Mouse (Mus musculus): ENCODE data around the gene March10. TPM values are rescaled to one million over a fixed set of nuclear protein-coding genes. Genes with fewer than 3 reads are reported as not detected.

The March10 gene
- total RNA-seq, 2 experiments from 2014 or later = not detected

DNA sequence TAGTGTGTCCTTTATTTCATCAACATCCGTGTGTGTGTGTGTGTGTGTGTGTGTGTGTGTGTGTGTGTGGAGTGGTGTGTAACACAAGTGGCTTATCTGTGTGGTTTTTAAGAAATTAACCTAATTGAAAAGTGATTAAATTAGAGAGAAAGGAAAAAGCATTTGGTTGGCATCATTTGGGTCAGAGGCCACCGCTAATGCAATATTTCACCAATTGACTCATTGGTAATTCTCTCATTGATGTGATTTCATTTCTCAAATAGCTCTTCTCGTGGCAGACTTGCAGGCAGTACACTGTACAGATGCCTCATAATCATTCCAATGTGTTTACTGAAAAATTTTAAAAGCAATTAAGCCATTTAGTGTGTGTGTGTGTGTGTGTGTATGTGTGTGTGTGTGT is 11.3 kb upstream of the March10 start:
- intact Hi-C loops (cut with DNase I; ENCODE audit: low total_unique reads) = no loop called here
- no peak for DNase-seq

GRCm38 (mm10) chr11:105467266-105467665 is 10.7 kb upstream of the March10 start:
- no peak for DNase-seq
- intact Hi-C loops (cut with DNase I; ENCODE audit: low total_unique reads) = no loop called here

DNA sequence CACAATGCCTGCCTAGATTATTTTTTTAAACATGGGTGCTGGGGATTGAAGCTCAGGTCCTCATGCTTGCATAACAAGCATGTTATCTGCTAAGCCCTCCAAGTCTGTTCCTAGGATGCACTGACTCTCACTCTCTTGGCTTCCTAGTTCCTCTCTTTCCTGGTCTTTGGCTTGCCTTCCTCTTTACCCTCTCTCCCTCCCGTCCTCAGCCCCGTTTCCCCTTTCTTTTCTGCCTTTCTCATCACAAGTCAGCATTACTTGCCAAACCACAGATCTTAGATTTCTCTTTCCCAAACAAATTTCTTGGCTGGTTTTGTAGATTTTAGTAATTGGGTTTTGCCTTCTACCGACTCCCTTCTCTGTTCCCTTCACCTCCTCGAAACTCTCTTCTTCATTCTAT is 10.2 kb upstream of the March10 start:
- intact Hi-C loops (cut with DNase I; ENCODE audit: low total_unique reads) = no loop called here
- DNase-seq = no peak

DNA sequence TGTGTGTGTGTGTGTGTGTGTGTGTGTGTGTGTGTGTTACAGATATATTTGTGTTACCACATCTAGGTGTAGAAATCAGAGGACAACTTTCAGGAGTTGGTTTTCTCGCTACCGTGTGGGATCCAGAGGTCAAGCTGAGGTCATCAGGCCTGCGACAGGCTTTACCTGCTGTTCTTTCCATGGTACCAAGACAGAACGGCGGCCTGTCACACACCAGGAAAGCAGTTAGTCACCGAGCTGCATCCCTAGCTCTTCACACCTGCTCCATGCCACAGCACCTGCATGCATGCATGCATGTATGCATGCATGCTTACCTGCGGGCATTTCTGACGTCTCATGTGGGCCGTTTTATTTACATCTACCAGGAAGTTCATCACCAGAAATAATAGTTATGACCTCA is 9.0 kb upstream of the March10 start:
- no peak for DNase-seq
- intact Hi-C loops (cut with DNase I; ENCODE audit: low total_unique reads) = no loop called here

GRCm38 (mm10) chr11:105464430-105464967 is 8.0 kb upstream of the March10 start:
- intact Hi-C loops (cut with DNase I; ENCODE audit: low total_unique reads) = no loop called here
- DNase-seq = no peak

DNA sequence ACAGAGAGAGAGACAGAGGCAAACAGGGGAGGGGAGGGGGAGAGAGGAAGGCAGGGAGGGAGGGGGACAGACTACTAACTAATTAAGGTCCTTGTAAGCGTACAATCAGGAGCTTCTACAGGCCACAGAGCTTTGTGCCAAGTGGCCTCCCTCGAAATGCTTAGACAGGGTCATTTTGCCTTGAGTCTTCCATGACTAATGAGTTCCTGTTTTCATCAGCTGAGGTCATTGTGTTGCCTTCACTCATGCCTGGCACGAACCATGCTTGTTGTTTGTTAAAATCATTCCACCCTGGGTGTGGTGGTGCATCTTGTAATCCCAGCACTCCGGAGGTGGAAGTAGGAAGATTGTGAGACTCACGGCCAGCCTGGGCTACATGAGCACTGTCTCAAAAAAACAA is 3.4 kb upstream of the March10 start:
- intact Hi-C loops (cut with DNase I; ENCODE audit: low total_unique reads) = no loop called here
- DNase-seq = no peak

DNA sequence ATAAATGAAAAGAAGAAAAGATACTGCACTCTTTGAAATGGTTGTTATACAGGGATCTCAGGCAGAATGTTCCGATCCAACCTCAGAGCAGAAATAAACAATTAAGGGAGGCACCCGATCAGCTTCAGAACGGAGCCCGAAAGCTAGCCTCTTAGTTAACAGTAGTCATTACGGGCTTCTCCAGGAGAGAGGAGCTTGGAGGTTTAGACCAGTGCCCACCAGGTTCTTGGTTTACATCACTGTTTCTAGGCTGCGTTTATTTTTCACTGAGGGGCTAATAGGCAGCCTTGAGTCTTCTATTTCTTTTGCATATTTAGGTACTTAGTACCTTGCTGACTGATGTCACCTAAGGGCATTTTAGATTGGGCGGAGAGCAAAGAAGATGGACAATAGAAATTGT is 506 bp upstream of the March10 start:
- intact Hi-C loops (cut with DNase I; ENCODE audit: low total_unique reads) = no loop called here
- no peak for DNase-seq

DNA sequence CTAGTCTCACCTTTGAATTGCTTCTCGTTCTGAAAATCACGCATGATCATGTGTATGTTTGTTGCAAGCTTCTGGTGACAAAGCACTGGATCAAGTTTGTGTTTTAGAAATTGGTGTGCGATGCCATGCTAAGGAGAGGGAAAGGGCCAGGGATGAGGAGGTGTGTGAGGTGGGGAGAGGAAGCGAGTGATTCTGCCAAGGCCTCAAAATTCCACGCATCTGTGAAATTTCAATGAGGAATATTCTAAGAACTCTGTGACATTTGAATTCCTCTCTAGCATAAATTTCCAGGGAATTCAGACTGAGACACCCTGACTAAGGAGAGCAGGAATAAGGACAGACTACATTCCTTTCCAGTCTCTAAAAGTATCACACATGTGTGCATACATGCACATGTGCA is 1.4 kb downstream of the March10 start:
- no peak for DNase-seq
- intact Hi-C loops (cut with DNase I; ENCODE audit: low total_unique reads) = no loop called here

- no peak for DNase-seq
- intact Hi-C loops (cut with DNase I; ENCODE audit: low total_unique reads) = no loop called here
Observed at GRCm38 (mm10) chr11:105453084-105453483, 3.5 kb downstream of the March10 start.

GRCm38 (mm10) chr11:105452504-105452903 is 4.0 kb downstream of the March10 start:
- intact Hi-C loops (cut with DNase I; ENCODE audit: low total_unique reads) = no loop called here
- no peak for DNase-seq

DNA sequence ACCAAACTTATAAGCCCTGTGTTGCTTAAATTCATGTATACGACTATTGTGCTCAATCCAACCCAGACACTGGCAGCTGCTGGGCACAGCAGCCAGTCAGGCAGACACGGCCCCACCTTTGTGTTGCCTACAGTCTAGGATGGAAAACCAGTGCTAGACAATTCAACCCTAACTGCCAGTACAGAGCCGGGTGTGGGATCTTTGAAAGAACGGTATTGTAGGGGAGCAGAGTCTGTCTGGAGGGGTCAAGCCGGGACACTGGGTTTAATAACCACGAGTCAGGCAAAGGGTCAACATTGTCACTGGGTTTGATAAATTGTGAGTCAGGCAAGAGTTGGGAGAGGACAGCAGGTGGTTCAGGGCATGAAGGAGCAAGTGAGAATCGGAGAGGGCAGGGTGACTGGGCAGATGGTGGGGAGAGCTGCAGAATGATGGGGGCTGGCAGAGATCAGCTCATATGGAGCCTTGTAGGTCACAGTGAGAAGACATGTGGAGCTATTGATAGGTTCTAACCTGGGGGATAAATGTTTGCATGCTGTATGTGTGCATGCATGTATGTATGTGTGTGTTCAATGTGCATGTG is 4.9 kb downstream of the March10 start:
- DNase-seq = no peak
- intact Hi-C loops (cut with DNase I; ENCODE audit: low total_unique reads) = no loop called here

DNA sequence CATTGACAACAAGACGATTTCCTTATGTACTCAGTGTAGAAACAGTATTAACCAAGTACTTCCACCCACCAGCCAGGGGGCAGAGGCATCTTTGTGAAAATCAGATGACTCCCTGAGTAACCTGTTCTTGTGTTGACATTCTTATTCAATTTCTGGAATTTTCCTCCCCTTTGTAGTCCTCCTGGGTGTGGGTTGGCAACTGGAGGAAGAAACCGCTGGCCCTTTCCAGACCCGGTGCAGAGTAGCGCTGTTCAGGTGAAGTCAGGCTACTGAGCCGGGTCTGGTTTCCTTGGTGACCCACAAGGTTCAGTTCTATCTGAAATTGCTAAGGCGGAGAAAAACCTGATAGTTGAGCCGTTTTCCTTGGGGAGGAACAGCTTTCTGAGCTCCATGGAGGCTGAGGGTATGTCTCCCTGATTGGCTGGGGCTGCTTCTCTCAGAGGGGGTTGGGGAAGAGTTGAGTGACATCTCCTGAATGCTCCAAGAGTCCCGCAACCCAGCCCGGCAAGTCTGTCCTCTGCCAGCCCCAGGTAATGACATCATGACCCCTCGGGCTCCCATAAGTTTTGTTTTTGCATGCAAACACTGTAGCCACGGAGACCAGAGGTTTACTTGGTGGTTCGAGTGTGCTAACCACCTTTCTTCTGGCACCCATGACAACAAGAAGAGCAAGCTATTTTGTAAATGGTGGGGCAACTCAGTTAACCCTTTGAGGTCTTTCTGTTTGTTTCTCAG is 6.8 kb downstream of the March10 start:
- intact Hi-C loops (cut with DNase I; ENCODE audit: low total_unique reads) = no loop called here

GRCm38 (mm10) chr11:105447661-105448060 is 8.9 kb downstream of the March10 start:
- no peak for DNase-seq
- intact Hi-C loops (cut with DNase I; ENCODE audit: low total_unique reads) = no loop called here

More for the DNA sequence above, 6.8 kb downstream of the March10 start:
- DNase-seq = no peak

GRCm38 (mm10) chr11:105446221-105446620 is 10.3 kb downstream of the March10 start:
- DNase-seq = no peak
- intact Hi-C loops (cut with DNase I; ENCODE audit: low total_unique reads) = no loop called here

GRCm38 (mm10) chr11:105445741-105446140 is 10.8 kb downstream of the March10 start:
- intact Hi-C loops (cut with DNase I; ENCODE audit: low total_unique reads) = no loop called here
- DNase-seq = no peak

- intact Hi-C loops (cut with DNase I; ENCODE audit: low total_unique reads) = no loop called here
- DNase-seq = no peak
Observed at GRCm38 (mm10) chr11:105444929-105445328, 11.6 kb downstream of the March10 start.

- no peak for DNase-seq
- intact Hi-C loops (cut with DNase I; ENCODE audit: low total_unique reads) = no loop called here
Observed at GRCm38 (mm10) chr11:105443505-105443904, 13.0 kb downstream of the March10 start.

GRCm38 (mm10) chr11:105439796-105440195 is 16.7 kb downstream of the March10 start:
- DNase-seq = no peak
- intact Hi-C loops (cut with DNase I; ENCODE audit: low total_unique reads) = no loop called here

DNA sequence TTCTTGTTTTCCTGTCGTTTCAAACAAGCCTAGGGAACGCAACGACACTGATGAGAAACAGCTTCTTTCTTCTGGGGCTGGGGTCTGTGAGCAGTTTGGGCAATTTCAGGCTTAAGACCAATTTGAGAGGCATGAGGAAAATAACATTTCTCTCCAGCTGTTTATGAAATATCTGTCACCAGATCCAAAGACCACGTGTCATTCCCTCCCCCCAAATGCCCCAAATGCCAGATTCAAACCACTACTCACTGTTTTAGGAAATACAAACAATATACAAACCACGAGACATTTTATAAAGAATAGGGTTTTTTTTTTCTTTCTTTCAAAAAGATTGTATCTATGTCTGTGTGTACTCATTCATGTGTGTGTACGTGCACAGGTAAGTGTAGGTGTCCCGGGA is 17.6 kb downstream of the March10 start:
- intact Hi-C loops (cut with DNase I; ENCODE audit: low total_unique reads) = no loop called here

DNA sequence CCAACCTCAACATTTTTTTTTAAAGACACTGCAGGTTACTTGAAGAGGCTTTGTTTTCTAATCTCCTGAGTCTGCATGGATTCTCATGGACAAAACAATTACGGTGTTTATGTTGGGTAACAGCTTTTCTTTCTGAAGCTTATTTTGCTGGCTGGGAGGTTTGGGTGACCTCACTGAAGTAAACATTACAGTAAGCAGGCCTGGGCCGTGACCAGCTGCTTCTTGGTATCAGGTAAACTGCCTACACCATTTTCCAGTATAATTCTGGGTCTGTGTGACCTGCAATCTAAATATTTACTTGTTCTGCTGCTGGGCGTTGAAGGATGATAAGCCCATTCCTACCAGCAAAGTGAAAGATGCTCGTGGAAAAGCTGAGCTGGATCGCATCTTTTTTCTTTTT is 30.1 kb downstream of the March10 start:
- DNase-seq = no peak
- intact Hi-C loops (cut with DNase I; ENCODE audit: low total_unique reads) = no loop called here

More for the DNA sequence above, 17.6 kb downstream of the March10 start:
- no peak for DNase-seq

DNA sequence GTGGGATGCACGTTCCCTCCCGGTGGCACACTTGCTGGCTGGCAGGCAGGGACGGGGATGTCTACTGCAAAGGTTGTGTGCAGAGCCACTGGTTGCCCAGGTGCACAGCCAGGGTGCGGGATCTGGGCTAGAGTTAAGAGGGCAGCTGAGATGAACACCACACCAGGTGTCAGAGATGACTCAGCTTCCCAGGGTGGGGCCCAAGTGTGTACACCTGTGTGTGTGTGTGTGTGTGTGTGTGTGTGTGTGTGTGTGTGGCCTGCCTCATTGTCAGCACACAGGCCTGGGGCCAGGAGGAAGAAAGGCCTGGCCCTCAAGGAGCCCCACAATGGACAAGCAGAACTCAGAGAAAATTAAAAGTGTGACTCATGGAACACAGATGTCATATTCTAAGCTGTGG is 31.9 kb downstream of the March10 start:
- intact Hi-C loops (cut with DNase I; ENCODE audit: low total_unique reads) = no loop called here
- no peak for DNase-seq

Measured in gastrocnemius, postnatal 14 days (tissue).